Mouse (Mus musculus): ENCODE measurements around the gene Dop1b.

Dop1b gene

DNA sequence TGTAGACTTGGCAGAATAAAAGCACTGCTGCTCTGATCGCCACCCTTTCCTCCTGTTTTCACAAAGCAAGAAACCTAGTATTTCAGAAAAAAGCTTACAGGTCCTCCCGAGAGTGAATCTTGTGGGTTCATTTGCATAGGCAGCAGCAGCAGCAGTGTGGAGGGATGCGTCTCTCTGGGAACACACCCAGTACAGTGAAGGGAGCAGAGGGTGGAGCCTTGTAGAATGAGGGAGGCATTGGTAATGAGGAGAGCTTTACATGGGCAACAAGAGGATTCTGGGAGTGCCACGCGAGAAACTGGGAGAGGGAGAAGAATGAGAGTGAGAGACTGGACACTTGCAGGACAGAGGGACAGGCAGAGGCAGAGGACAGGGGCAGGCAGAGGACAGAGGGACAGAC lies 2.7 kb downstream of the Dop1b start:
- no peak for DNase-seq

DNA sequence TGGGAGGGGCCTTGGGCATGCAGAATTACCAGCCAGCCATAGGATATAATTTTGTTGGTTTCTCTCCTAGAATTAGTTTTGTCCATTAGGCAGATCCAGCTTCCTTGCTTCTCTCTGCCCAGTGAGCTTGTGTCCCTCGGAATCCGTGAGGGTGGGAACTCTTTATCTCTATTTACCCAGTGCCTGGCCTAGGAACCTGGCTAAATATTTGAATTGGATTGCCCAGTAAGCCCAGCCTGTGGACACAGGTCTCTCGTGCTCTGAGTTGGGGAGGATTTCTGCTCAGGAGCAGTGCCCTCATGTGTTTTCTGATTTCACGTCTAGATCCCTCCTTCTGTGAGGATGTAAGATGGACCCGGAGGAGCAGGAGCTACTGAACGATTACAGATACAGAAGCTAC lies 4.1 kb downstream of the Dop1b start:
- peak in 1 of 2 experiments; percentile 2 for DNase-seq

DNA sequence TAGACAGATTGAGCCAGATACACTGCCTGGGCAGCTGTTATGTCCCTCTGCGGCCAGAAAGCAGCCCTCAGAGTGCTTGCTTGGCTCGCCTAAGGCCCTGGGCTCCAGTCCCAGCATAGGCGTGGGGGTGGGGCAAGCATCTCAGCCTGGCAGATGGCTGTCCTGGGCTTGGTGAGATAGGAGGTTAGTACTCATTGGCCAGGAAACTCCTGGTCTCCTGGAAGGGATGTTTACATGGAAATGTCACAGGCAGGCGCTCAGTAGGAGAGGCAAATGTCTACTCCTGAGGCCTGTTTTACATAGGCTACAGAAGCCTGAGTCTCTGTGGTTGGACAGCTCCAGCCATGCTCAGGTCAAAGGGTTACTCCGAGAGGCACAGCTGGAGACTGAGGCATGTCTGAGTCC lies 5.6 kb downstream of the Dop1b start:
- DNase-seq, result peak; percentile 99

DNA sequence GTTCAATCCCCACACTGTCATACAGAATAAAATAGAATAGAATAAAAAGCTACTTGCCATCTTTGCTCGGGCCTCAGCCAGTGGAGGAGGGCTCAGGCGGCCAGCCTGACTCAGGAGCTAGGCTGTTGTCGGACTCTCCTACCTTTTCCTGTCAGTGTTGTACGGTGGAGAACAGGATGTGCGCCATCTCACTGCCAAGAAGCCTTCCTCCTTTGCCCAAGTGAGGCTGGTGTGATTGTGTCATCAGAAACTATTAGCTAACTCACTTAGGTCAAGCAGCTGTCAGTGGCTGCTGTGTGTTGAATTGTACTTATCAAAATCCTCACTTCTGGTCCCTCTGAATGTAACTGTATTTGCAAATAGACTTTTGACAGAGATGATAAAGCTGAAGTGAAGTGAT lies 10.1 kb downstream of the Dop1b start:
- DNase-seq, result peak in 1 of 2 experiments; percentile 19

DNA sequence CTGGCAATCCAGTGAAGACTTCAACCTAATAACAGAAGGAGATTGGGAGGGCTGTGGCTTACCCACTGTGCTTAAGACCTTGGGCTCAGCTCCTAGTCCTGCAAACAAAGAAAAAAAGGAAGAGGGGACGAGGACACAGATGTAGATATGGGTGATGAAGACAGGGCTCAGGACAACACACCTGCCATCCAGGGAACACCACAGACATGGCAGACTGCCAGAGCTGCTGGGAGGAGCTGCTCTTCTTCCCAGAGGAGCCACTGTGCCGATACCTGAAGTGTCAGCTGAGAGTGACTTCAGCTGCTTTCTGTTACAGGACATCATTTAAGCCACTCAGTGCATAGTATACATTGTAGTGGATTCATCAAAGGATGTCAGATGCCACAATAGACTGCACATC lies 10.8 kb downstream of the Dop1b start:
- peak; percentile 41 to 57 for DNase-seq

DNA sequence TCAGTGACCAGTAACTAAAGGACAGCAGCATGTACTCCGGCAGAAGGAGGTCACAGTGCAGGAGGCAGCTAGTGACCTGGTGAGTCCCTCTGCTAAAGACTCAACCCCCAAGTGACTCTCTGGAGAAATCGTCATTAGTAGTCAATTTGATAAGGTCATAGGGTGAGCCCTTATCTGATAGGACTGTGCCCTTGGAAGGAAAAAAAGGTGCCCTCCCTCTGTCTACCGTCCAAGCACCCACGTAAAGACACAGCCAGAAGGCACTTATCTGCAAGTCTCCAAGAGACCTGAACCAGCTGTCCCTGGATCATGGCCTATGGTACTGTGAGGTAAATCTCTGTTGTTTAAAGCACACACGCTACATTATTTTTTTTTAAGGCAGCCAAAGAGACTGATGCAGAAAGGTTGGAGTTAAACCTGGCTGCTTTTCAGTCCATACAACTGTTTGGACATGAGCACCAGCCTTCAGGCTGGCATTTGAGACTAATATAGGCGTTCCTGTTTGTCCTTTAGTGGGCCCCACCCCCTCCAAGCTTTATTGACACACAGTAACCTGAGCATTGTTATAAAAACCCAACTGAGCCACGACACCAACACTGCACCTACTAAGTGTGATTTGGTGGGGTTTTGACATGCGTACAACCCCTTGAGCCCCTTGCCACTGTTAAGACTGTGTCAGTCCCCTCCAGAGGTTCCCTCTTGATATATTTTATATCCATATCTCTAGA lies 13.9 kb downstream of the Dop1b start:
- DNase-seq, result no peak

DNA sequence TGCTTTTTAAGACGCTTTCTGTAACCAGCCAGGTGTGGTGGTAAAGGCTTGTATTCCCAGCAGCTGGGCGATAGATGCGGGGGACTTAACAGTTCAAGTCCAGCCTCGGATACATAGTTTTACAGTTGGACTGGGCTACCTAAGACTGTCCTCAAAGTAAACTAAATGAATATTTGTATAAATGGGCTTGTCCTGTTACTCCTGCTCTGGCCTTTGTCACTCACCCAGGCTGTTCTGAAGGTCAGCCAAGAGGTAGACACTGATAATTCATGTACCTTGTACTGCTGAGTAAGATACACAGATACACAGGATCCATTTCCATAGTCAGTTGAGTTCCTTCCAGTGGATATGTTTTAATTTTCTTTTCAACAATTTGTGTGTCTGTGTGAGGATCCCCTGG lies 14.5 kb downstream of the Dop1b start:
- DNase-seq, result no peak

DNA sequence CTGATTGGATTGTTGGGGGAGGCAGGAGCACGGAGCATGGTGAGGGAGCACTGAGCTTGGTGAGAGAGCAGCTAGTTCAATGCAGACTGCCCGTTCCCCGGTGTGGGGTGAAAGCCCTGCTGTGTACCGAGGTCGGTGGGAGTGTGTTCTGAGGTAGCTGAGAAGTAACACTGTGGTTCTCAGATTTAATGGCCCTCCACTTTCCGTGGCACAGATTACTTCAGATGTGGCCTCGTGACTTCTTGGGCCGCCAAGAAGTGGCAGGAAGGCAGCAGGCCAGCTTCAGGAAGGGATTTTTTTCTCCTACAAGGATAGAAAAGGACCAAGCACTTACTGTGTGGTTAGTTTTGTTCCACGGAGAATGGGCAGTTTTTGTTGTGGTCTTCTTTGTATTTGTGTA lies 17.0 kb downstream of the Dop1b start:
- DNase-seq, result peak in 1 of 2 experiments; percentile 19

DNA sequence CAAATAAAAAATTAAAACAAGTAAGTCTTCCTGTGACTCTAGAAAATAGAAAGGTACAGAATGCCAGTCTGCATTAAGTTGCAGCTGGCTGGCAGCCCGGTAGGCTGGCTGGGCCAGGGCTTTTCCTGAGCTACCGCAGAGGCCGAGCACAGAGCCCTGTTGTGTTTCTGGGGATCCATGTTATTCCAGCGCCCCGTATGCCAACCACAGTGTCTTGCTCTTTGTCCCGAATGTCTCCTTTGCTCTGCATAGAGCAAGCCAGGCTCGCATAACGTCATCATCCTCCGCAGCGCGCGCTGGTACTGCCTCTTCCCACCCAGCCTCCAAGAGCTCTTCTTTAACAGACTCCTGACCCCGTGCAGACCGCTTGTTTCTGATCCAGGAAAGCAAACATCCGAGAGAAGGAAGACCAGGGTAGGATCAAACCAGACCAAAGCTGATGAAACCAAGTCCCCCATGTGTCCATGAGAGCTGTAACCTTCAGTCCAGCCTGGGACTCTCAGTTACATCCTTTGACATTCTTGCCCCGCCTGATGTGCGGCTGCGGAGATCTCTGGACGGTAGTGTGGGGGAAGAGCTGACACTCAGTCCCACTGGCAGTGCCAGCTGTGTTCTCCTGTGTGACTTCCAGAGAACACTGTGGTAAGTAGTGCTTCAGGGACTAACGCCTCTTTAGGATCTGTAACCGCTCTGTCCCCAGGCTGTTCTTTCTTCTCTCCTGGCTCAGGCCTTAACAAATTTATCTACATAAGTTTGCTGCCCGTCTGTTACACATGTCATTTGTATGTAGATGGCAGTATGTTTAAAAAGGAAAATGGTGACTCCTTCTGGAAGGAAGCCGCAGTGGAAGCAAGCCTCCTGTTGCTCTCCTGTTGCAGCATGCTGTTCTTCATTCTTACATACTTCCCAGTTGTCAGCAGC lies 18.4 kb downstream of the Dop1b start:
- DNase-seq, result peak; percentile 66 to 76

DNA sequence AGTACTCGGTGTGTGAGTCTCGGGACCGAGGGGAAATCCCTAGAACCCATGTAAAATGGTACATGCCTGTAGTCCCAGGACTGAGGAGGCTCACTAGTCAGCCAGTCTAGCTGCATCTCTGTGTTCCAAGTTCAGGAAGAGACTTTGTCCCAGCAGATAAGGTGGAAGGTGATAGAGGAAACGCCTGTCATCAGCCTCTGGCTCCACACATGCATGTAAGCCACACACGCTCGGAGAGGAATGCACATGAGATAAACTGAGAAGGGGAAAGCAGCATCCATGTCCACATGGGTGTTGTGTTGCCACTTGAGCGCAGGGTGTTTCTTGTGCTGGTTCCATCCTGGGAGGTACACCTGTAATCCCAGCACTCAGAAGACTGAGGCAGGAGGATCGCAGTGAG lies 19.6 kb downstream of the Dop1b start:
- no peak for DNase-seq

DNA sequence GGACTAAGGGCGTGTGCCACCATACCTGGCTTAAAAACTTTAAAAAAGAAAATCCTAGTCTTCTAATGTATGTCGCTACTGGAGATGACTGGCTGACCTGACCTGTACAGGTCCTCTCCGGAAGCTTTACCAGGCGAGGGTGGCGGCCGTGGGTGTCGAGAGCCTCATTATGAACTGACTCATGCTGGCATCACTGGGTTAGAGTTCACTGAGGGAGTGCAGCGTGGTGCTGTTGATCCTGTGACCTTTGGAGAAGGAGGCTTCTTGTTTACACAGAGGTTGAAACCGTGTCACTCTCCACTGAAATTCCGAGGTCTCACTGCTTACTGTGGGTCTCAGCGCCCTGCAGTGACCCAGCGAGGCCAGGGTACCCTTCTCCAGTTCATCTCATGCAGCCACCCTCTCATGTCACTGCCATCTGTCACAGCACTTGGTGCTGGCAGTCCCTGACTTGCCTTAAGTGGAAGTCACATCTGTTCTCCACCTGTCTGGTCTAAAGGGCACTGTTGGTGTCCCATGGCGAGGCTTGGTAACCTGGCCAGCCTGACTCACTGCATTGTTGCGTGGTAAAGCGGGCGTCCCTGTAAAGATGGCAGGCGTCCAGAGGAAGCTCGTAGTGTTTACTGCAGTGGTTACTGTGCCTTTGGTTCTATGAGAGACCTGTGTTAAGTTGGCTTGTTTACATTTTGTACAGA lies 21.3 kb downstream of the Dop1b start:
- peak in 1 of 2 experiments; percentile 59 for DNase-seq

DNA sequence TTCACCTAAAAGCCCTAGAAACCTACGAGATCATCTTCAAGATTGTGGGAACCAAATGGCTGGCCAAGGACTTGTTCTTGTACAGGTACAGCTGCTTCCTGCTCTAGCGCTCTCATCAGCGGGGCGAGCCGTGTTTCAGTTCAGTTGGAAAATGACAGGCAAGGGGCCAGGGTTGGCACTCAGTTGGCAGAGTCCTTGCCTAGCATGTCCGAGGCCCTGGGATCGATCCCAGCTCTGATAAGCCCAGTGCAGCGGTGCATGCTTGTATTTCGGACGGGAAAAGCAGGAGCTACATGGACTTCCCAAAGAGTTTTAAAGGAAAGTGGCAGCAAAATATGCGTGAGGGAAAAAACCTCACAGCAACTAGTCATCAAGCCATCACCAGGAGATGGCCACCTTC lies 27.5 kb downstream of the Dop1b start:
- no peak for DNase-seq

DNA sequence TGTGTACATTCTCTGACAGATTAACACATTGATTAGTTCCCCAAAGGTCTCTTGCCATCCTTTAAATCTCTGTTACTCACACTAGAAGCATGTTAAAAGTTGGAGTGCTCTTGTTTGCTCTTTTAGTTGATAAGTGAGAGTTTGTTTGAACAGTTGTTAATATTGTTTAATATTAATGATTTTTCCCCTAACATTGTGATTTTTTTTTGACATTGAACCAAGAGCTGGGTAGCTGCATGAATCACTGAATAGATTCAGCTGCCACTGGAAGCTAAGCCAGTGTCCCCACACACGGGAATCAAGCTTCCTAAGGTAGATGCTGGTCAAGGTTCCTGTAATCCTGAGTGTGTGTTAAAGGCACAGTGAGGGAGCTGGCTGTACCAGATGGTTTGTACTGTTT lies 31.2 kb downstream of the Dop1b start:
- no peak for DNase-seq

DNA sequence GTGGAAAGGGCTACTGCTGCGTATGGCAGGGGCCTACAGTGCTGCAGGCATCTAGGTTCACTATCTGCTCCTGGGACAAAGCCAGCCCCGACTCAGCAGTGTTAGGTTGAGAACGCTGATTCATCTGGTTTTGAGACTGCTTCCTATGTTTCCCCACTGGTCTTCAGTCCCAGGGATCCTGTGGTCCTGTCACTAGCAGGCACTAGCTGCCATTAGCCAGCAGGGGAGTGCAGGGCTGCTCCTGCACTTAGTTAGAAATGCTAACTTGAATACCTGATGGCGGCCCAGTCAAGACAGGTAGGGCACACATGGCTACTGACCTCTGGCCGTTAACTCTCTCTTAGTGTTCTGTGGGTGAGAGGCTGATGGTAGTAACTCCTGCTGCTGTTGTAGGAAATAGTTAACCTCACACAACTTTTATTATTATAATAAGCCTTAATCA lies 32.4 kb downstream of the Dop1b start:
- peak in 1 of 2 experiments; percentile 65 for DNase-seq

DNA sequence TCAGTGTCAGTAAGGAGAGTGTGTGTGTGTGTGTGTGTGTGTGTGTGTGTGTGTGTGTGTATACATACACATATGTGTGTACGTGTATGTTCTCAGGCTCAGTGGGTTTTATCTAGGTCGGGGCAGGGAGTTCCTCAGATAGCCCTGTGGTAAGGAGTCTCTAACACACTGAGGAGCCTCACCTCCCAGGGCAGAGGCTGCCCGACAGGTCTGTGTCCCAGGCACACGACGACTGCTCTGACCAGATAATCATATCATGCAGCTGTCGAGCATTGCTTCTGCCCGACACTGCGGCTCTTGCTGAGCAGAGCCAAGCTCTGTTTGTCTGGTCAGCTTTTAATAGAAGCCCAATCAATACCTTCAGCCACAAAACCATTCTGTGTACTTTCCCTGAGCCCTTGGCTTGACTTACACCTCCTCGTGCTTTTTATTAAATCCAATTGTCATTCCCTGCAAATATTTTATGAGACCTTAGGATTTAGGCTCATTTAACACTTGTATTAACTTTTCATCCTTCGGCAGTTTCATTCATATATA lies 33.2 kb downstream of the Dop1b start:
- DNase-seq, result no peak

DNA sequence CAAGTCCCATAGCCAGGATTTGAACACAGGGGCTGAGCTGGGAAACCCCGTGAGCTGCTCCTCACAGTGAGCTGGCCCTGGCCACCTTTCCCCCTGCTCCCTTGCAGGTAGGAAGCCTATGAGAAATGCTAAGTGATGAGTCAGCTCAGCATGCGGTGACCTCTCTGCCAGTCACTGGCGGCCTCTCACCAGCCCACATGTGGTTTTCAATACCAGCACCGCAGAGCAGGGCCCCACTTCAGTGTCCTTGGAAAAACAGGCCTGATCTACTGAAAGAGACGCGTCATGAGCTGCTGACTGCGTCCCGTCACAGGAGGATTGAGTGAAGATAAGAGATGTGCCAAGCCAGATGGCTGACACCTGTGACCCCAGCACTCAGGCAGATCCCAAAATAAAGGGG lies 34.7 kb downstream of the Dop1b start:
- no peak for DNase-seq

DNA sequence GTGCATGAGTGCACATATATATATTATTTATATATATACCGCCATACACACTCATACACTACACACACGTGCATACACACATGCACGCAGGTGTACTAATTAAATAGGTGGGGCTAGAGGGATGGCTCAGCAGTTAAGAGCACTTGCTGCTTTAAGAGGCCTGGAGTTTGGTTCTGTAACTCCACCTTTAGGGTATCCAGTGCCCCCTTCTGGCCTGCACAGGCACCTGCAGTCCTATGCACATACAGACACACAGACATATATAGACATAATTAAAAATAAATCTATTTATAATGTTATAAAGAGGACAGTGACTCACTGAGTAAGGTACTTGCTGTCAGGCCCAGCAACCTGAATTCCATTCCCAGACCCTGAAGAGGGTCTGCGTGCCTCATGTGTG lies 35.3 kb downstream of the Dop1b start:
- DNase-seq, result peak; percentile 35 to 61

DNA sequence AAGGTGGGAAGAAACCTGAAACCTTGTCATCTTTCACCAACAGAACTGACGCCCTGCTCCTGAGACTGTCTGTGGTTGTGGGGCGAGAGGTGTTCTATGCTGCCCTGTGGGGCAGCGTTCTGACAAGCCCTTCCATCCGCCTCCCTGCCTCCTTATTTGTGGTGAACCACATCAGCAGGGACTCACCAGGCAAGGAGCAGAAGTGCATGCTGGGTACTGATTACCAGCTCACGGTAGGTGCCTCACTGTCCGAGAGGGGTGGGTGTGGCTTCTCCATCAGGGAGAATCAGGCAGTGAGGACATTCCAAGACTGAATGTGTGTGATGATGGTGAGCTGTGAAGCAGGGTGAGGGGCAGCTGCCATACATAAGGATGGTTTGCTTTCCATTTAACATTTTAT lies 35.7 kb downstream of the Dop1b start:
- DNase-seq, result no peak

DNA sequence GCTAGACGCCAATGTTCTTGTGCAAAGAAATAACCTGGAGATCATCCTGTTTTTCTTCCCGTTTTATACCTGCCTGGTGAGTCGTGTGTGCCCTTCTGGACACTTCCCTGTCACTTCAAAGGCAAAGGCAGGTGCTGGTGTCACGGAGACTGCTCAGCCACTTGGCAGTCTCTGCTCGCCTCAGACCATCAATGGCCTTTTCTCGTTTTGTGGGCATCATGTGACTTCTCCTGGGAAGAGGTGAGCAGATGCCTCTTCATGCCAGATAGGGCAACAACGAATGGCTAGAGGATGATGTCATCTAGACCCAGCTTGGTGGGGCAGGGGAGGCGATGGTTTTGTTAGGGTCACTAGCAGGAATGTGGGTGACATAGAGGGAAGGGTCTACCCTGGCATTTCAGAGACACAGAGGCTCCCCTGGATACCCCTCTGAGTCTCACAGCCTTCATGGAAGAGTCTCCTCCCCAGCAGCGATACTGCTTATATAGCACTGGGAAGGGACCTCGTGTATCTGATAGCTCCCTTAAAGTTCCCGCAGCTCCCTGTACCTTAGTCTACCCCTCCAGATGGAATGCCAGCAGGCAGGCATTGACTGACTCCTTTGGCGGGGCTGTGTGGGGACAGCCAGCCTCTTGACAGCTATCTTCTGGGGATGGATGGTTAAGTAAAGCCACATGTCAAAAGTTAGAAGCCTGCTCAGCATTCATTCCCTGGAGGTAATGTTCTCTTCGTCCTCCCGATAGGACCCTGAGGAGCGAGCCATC lies 37.6 kb downstream of the Dop1b start:
- DNase-seq, result peak; percentile 50 to 58

DNA sequence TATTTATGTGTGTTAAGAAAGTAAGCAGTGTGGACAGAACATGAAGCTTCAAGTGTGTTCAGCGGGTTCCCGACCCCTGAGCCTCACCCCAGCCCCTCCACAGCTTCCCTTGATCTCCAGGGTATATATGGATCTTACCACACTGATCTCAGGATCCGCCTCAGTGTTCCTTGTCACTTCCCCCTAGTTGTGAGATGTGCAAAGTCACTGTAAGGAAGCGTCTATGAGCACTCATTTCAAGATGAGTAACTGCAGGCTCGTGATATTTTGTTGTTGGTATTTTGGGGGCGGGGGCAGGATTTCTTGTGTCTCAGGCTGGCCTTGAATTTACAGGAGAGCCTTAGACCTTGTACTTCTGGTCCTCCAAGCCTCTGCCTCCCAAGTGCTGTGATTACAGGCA lies 38.8 kb downstream of the Dop1b start:
- DNase-seq, result no peak

DNA sequence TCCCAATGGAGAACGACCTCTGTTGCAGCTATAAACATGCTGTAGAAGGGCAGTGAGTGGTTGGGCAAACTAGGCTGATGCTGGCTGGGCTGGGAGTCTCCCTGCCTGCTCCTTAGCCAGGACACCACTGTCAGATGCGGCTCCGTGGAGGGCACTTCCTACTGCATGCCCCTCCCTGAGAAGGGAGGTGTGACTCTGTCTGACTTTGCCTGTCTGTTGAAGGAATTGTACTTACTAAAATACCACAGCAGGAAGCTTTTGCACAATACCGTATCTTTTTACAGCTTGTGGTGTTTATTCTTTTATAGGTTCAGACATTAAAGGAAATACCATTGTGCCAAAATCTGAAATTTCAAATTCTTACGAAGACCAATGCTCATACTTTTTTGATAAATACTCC lies 40.1 kb downstream of the Dop1b start:
- no peak for DNase-seq

DNA sequence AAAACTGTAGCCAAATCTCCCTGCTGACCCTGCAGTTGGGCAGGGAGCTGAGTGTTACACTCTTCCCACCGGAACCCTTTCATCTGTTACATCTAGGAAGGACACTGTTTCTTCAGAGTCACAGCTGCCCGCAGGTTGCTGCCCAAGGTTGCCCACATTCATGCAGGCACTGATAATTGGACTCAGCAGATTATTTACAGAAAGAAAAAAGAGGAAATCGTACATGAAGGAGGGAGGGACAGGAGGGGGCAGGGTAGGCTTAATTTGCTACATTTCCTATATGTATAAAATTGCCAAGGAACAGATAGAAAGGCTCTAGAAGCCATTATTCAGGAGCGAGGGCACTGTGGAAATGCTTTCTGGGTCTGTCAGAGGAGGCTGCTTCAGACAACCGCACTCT lies 44.9 kb downstream of the Dop1b start:
- DNase-seq, result no peak

All from cerebellum, postnatal 25 days (tissue).